Mouse (Mus musculus): ENCODE measurements at regions not wholly inside any gene's neighbourhood (a gene's known extent, or its start where the extent isn't known, plus 50 kb on each side); places are given as distances from the start of the nearest gene placed in this dataset.

DNA sequence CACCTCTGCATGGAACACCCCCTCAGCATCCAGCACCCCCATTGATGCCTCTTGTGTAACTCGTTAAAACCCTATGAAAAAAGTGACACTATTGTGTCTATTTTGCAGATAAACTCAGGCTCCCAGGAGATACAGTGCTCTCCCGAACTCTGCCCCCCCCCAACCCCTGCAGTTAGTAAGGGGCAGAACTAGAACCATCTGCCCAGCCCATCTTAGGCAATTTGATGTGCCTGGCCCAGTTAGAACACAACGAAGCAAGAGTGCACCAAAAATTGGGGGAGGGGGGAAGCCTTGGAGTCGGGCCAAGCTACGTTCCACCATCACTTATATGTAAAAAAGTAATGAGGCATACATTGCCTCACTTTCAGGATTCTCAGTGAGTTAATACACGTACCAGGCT, 143.3 kb upstream of the Pkdcc start:
- no peak for ATAC-seq (replicated peaks in 1 of 2; ENCODE audit: insufficient read depth in 1 of 2, low FRiP score in 2 of 2, low TSS enrichment in 1 of 2, low read depth in 1 of 2, poor library complexity in 2 of 2, severe bottlenecking in 2 of 2)

DNA sequence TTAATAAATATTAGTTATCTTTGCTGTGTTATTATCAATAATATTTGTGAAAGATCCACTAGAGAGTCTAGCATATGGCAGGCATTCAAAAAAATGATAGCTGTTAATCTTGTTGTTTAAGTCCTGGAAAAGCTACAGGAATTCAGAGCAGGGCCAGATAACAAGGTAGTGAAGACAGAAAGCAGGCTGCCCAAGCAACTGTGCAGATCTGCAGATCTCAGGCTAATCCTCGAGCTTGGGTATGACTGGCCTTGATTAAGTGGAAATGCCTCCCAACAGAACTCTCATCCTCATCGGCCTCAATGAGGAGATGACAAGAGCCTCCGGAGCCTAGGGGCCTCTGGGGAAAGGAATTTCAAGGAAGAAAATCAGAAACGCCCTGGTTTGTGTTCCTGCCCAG, 142.9 kb upstream of the Pkdcc start:
- ATAC-seq (replicated peaks in 1 of 2; ENCODE audit: insufficient read depth in 1 of 2, low FRiP score in 2 of 2, low TSS enrichment in 1 of 2, low read depth in 1 of 2, poor library complexity in 2 of 2, severe bottlenecking in 2 of 2), result no peak

DNA sequence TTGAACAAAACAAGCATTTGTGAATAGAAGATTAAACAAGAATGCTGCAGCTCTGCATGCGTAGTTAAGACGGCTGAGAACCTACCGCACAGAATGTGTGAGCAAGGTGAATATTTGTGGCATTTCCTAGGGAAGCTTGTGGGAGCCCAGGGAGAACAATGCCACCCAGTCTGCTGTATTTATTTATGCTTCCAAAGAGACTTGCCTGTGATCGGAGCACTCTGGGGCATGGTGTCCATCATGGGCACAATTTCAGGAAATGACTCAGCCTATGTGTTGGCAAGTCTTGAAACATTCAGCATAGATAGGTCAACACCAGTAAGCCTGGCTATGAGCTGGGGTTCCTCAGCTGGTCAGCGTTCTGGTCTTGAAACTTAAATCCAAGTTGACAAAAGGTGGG, 140.2 kb upstream of the Pkdcc start:
- no peak for ATAC-seq (replicated peaks in 1 of 2; ENCODE audit: insufficient read depth in 1 of 2, low FRiP score in 2 of 2, low TSS enrichment in 1 of 2, low read depth in 1 of 2, poor library complexity in 2 of 2, severe bottlenecking in 2 of 2)

DNA sequence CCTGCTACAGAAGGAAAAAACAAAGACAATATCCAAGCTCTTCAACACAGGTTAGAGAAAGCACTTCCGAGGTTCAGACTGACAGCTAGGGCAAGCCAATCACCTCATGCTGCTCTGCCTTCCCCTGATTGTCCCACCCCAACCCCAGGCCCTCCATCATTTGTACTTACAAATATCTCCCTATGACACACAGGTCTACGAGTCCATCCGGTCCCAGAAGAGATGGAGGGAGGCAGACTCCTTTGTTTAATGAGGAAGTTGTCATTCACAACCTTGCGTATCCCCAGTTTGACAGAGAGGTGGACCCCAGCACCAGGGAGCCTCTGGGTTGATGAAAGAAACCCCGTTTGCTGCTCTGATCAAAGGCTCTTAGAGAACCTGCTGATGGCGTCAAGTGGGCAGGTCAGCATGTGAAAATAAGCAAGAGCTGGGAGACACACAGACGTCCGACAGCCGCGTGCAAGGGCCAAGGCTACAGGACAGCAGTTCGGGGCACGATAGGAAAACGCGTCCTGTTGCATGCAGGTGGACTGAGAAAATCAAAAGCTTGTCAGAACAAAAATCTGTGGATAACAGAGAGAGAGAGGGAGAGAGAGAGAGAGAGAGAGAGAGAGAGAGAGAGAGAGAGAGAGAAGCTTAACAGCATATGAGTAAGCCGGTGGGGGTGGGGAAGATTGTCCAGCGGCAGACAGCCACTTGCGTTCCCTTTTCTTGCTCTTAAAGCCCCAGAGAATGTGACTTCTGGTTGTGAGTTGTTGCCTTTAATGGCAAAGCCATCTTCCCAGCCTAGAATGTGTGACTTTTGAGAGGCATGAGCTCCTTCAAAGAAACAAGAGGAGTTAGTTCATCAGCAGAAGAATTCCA, 137.1 kb upstream of the Pkdcc start:
- no peak for ATAC-seq (replicated peaks in 1 of 2; ENCODE audit: insufficient read depth in 1 of 2, low FRiP score in 2 of 2, low TSS enrichment in 1 of 2, low read depth in 1 of 2, poor library complexity in 2 of 2, severe bottlenecking in 2 of 2)

DNA sequence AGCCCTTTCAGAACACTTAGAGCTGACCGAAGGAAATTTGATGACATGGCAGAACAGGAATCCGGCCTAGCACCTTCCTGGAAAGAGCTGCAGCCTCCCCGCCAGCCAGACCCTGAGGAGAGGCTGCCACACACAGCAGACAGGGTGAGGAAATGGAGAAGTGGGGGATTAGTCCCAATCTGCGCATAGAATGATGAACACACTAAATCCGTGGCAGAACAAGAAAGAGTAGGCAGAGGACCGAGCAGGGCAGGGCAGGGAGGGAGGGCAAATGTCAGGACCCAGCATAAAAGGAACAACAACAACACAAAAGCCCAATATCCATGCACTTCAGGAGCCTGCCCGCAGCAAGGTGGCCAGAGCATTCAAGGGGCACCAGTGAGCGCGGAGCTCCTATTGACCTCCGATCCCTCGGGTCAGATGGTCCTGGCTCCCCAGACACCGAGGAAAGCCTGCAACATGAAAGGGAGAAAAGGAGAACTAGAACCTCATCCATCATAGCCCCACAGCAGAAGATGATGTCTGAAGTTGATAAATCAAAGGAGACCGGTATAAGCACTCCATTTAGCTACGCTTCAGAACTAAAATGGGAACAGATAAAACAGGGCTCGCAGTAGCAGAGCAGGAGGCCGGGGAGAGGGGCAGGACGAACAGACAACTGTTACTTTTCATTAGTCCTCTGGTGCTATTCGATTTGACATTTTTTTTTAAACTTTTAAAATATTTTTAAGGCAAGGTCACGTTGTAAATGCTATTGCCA, 136.3 kb upstream of the Pkdcc start:
- ATAC-seq (replicated peaks in 1 of 2; ENCODE audit: insufficient read depth in 1 of 2, low FRiP score in 2 of 2, low TSS enrichment in 1 of 2, low read depth in 1 of 2, poor library complexity in 2 of 2, severe bottlenecking in 2 of 2), result 0 out of 4 replicates have a peak, but pooled peaks of 1 of the 2 experiments have one; percentile 27

DNA sequence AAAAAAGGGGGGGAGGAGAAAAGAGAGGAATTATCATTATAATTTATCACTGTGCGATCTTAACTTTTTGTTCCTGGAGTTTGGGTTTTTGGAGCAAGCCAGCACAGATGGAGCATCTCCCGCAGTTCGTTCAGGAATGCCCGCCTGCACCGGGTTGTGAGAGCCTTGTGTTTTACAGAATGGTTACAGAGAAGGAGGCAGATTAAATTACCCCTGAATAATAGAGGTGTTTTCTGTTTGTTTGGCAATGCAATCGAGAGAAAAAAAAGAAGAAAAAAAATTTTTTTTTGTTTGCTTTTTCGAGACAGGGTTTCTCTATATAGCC, 135.8 kb upstream of the Pkdcc start:
- no peak for ATAC-seq (replicated peaks in 1 of 2; ENCODE audit: insufficient read depth in 1 of 2, low FRiP score in 2 of 2, low TSS enrichment in 1 of 2, low read depth in 1 of 2, poor library complexity in 2 of 2, severe bottlenecking in 2 of 2)

DNA sequence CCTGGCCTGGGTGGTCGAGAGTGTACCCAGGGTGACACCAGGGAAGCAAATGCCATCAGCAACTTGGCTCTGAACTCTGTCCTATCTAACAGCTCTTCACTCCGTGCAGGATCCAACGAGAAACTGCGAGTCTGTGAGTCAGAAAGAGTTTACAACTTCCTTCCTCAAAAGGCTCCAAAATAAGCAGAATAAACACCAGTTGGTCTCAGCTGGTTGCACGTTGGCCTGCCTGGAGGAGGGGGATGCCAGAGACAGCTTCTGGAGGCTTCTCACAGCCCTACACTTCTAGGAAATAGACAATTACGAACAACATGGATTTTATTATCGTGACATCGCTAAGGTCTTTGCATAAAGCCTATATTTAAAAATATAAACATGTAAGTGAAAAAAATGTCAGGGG, 133.4 kb upstream of the Pkdcc start:
- ATAC-seq (replicated peaks in 1 of 2; ENCODE audit: insufficient read depth in 1 of 2, low FRiP score in 2 of 2, low TSS enrichment in 1 of 2, low read depth in 1 of 2, poor library complexity in 2 of 2, severe bottlenecking in 2 of 2), result peak; percentile 28 to 30; a peak in 1 of 4 replicates

DNA sequence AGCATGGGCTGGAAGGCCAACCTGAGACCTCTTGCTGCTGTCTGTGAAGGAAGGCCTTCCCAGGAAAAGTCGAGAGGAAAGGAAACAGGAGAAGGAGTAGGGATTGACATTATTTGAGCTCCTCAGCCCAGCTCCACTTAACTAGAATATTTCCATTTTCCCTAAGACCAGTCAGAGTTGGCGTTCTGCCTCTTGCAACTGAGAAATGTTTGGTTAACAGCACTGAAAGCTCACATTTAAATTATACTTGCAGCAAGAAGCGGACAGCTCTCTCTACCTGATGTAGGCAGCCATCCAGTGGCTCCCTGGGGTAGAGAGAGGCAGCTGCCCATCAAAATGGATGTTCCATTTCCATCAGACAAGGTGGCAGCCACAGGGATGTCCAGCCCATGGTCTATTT, 131.6 kb upstream of the Pkdcc start:
- ATAC-seq (replicated peaks in 1 of 2; ENCODE audit: insufficient read depth in 1 of 2, low FRiP score in 2 of 2, low TSS enrichment in 1 of 2, low read depth in 1 of 2, poor library complexity in 2 of 2, severe bottlenecking in 2 of 2), result no peak

DNA sequence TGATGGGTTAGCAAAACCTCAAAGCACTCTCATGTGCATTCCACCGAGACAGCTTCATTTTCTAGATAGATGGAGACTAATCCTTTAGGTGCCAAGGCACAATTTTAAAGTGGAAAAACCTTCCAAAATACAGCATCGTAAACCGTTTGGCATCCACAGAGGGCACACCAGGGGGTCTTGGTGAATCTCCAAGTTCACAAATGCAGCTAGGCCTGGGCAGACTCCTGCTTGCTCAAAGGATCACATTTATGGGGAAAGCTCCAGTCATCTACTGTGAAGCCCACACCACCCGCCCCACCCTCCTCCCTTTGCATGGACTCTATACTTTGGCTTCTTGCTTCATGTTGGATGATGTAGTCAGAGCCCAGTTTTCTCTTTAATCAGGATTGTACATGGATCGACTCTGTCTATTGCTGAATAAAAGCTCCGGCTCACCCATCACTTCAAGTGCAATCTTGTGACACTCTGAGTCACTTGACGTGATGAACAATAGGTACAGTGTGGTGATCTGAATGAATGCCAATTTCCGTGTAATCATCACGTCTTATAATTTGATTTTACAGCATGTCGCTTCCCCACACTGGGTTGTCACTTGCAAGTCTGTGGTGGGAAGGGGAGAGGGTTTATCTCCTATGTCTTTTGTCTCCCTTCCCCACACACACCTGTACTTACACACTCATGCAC, 129.2 kb upstream of the Pkdcc start:
- no peak for ATAC-seq (replicated peaks in 1 of 2; ENCODE audit: insufficient read depth in 1 of 2, low FRiP score in 2 of 2, low TSS enrichment in 1 of 2, low read depth in 1 of 2, poor library complexity in 2 of 2, severe bottlenecking in 2 of 2)

DNA sequence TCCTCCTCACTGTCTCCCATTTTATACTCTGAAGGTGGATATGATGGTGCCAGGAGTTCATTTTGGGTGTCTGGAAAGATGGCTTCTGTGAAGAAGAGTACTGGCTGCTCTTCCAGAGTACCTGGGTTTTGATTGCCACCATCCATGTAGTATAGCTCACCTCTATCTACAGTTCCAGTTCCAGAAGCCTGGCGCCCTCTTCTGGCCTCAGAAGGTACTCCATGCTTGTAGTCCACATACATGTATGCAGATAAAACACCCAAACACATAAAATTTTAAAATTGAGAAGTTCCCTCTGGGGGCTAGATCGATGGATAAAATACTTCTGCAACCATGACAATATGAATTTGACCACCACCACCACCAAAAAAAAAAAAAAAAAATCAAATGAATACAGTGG, 128.4 kb upstream of the Pkdcc start:
- ATAC-seq (replicated peaks in 1 of 2; ENCODE audit: insufficient read depth in 1 of 2, low FRiP score in 2 of 2, low TSS enrichment in 1 of 2, low read depth in 1 of 2, poor library complexity in 2 of 2, severe bottlenecking in 2 of 2), result no peak

DNA sequence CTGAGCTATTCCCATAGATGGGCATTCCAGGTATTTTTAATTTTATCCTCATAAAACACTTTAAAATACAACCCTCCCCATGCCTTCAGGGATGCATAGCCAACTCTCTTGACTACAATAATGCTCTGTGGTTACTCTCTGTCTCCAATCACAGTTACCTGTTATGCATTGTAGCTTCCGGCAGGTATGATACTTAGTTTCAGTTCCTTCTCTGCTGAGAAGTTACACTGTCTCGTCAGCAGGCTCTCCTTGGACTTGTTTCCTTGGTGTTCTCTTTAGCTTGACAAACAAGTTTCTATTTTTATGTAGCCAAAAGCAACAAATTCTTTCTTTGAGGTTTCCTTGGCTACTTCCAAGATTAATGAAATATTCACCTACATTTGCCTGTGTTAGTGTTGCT, 126.6 kb upstream of the Pkdcc start:
- no peak for ATAC-seq (replicated peaks in 1 of 2; ENCODE audit: insufficient read depth in 1 of 2, low FRiP score in 2 of 2, low TSS enrichment in 1 of 2, low read depth in 1 of 2, poor library complexity in 2 of 2, severe bottlenecking in 2 of 2)

DNA sequence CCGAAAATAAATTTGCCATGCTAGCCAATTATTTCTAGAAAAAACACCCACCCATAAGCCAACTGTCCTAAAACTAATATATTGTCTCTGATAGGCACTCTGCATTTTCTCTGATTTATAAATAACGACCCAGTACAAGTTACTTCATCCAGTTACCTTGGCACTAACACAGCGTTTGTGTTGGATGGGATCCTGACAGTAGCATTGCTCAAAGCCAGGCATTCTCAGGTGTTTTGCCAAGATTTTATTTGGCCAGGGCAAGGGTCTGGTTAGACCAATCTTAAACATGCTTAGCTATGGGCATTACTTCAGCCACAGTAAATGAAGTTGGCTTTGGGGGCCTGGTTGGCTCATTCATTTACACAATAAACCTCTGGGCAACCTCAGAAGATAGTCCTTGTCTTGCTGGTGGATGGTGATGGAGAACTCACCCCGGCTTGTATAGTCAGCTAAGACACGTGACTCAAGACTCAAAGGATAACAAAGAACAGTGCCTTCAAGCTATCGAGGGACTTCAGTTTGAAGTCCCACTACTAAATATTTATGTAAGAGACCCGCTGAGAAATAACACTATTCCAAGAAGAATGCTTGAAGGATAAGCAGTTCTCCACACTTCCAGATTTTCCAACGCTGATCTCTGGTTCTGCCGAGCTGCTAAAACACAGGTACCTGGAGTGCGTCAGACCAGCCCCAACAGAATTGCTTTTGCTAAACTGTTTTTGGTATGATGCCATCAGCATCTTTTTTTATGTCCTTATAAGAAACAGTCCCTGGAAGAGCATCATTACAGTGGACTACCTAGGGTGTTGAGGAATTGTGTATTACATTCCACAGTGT, 125.0 kb upstream of the Pkdcc start:
- ATAC-seq (replicated peaks in 1 of 2; ENCODE audit: insufficient read depth in 1 of 2, low FRiP score in 2 of 2, low TSS enrichment in 1 of 2, low read depth in 1 of 2, poor library complexity in 2 of 2, severe bottlenecking in 2 of 2), result no peak

DNA sequence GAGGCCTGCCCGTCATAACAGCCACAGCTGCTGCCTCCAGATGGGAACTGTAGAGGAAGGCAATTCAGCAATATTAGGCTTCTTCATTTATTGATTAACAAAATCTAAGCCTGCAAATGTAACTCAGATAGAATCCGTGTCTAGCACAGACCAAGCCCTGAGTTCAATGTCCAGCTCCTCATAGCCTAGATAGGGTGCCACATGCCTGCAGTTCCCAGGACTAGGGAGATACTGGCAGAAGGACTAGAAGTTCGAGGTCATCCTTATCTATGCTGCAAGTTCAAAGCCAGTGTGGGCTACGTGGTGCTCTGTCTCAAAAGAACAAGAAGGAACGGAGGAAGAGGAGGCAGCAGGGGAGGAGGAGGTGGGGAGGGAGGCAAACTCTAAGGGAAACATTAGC, 121.2 kb upstream of the Pkdcc start:
- no peak for ATAC-seq (replicated peaks in 1 of 2; ENCODE audit: insufficient read depth in 1 of 2, low FRiP score in 2 of 2, low TSS enrichment in 1 of 2, low read depth in 1 of 2, poor library complexity in 2 of 2, severe bottlenecking in 2 of 2)

DNA sequence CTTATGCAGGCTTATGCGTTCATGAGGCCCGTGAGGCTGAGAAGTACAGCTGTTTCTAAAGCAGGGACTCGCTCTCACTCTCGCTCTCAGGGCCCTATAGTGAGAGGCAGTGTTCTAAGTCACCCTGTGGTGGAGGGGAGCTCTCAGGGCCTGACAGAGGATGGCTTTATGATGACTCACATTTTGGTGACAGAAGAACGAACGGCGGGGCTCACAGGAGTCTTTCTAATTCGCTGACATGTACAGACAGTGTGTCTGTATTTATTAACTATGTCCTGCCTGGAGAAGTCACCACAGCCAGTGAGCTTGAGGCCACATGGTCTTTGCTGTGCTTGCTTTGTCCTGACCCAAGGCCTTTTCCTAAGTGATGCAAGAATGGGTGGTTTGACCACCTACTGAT, 118.6 kb upstream of the Pkdcc start:
- ATAC-seq (replicated peaks in 1 of 2; ENCODE audit: insufficient read depth in 1 of 2, low FRiP score in 2 of 2, low TSS enrichment in 1 of 2, low read depth in 1 of 2, poor library complexity in 2 of 2, severe bottlenecking in 2 of 2), result no peak

DNA sequence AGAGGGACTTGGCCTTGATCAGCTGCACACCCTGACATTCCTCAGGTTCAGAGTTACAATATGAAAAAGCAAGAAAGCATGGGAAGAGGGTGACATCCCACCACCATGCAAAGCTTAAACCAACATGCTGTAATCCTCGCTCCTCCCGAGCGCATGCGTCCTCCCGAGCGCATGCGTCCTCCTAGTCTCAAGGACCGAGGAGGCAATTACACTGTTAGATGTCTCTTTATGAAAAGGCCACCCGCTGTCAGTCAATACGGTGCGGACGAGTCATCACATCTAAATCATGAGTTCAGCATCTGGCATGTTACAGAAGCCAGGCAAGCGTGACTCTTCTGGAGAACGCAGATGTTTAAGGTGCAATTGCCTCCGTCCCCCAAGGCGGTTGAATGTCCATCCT, 117.1 kb upstream of the Pkdcc start:
- no peak for ATAC-seq (replicated peaks in 1 of 2; ENCODE audit: insufficient read depth in 1 of 2, low FRiP score in 2 of 2, low TSS enrichment in 1 of 2, low read depth in 1 of 2, poor library complexity in 2 of 2, severe bottlenecking in 2 of 2)

DNA sequence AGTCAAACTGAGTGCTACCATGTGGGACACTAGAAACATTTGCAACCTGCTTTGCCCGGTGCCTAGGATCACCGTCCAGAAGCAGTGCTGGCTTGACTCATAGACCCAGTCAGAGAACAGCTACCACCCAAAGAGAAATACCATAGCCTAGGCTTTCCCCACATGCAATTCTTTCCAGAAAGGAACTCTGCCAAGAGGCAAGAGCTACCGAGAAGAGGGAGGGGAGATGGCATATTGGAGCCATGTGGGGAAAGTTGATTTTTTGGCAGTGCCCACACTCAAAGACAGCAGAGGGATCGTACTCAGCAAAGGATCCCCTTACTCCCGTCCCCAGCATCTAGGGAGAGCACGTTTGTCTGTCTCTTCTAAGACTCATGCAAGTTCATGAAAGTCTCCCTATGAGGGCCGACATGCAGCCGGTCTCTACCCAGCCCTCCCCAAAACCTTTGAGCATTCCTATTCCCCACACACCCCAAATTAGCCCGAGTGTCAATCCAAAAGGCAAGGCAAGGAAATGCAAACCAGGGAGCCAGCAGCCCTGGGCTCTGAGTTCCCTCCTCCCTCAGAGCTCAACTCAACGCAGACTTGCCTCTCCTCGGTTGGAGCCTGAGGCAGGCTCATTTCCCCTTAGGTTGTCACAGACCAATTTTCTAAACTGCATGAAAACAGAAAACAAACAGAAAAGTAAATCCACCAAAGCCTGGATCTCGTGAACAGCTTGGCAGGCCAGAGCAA, 116.2 kb upstream of the Pkdcc start:
- ATAC-seq (replicated peaks in 1 of 2; ENCODE audit: insufficient read depth in 1 of 2, low FRiP score in 2 of 2, low TSS enrichment in 1 of 2, low read depth in 1 of 2, poor library complexity in 2 of 2, severe bottlenecking in 2 of 2), result no peak

DNA sequence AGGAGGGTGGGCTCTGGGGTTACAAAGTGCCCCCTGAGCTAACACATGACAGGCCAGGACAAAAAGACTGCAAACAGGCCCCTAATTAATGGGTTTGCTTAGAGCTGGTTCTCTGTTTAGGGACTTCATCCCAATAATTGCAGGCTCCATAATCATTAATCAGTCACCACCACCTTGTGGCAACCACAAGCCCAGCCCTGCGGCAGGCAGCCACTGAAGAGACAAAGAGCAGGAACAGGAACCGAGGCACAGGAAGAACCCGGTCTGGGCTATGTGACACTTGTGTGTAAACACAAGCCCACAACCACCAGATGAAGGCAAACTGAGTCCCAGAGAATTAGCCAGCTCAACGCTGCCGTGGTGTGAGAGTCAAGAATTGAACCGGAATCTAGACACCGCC, 114.1 kb upstream of the Pkdcc start:
- ATAC-seq (replicated peaks in 1 of 2; ENCODE audit: insufficient read depth in 1 of 2, low FRiP score in 2 of 2, low TSS enrichment in 1 of 2, low read depth in 1 of 2, poor library complexity in 2 of 2, severe bottlenecking in 2 of 2), result peak; percentile 27 to 62; a peak in 2 of 4 replicates

Data from hematopoietic stem cell, adult 5-6 weeks (primary cell).